Mouse (Mus musculus) cerebellum, adult 11-12 months (tissue): ENCODE results near the gene Ifna13.

Experiments
- DNase-seq: peaks from one replicate; pipeline ENCODE4 v3.0.0; 2022

Ifna13 gene

GRCm38 (mm10) chr4:88644359-88644758 lies at the start of gene Ifna13:
Gene Ifna13, minus strand, starts transcription at chr4:88644459.
- no peak for DNase-seq

- no peak for DNase-seq
These were observed 49.1 kb upstream of the Ifna13 start for GRCm38 (mm10) chr4:88693392-88693791.

GRCm38 (mm10) chr4:88692537-88692936 lies 48.3 kb upstream of the Ifna13 start:
- no peak for DNase-seq

- DNase-seq = no peak
These were observed 47.0 kb upstream of the Ifna13 start, which contains the start of gene Ifnab for GRCm38 (mm10) chr4:88691259-88691658. Gene Ifnab, minus strand, starts transcription at chr4:88691359.

GRCm38 (mm10) chr4:88683812-88684211 lies 39.6 kb upstream of the Ifna13 start, which contains the start of gene Ifna2:
Gene Ifna2, minus strand, starts transcription at chr4:88683912.
- DNase-seq = no peak

- DNase-seq = no peak
These were observed 37.1 kb upstream of the Ifna13 start for GRCm38 (mm10) chr4:88681353-88681752.

- DNase-seq = no peak
These were observed 36.1 kb upstream of the Ifna13 start for GRCm38 (mm10) chr4:88680362-88680761.

- no peak for DNase-seq
These were observed 32.6 kb upstream of the Ifna13 start, which contains the start of gene Ifna16 for GRCm38 (mm10) chr4:88676824-88677223. Gene Ifna16, minus strand, starts transcription at chr4:88676924.

GRCm38 (mm10) chr4:88655461-88655860 lies 11.2 kb upstream of the Ifna13 start:
- DNase-seq = no peak

- no peak for DNase-seq
These were observed 9.4 kb upstream of the Ifna13 start for GRCm38 (mm10) chr4:88653644-88654043.

- no peak for DNase-seq
These were observed 1.7 kb downstream of the Ifna13 start for GRCm38 (mm10) chr4:88642526-88642925.

- DNase-seq = peak; percentile 76
These were observed 3.0 kb downstream of the Ifna13 start for GRCm38 (mm10) chr4:88641077-88641831.

GRCm38 (mm10) chr4:88640704-88641076 lies 3.6 kb downstream of the Ifna13 start:
- DNase-seq = no peak

- no peak for DNase-seq
These were observed 9.9 kb downstream of the Ifna13 start, which contains the start of gene C87499 for GRCm38 (mm10) chr4:88634311-88634710. Gene C87499, minus strand, starts transcription at chr4:88634411.

- no peak for DNase-seq
These were observed 41.0 kb downstream of the Ifna13 start, which contains the start of gene Ifna12 for GRCm38 (mm10) chr4:88603276-88603675. Gene Ifna12, minus strand, starts transcription at chr4:88603376.
